Mouse (Mus musculus): ENCODE results near the gene Rapgef4.

Rapgef4 gene

DNA sequence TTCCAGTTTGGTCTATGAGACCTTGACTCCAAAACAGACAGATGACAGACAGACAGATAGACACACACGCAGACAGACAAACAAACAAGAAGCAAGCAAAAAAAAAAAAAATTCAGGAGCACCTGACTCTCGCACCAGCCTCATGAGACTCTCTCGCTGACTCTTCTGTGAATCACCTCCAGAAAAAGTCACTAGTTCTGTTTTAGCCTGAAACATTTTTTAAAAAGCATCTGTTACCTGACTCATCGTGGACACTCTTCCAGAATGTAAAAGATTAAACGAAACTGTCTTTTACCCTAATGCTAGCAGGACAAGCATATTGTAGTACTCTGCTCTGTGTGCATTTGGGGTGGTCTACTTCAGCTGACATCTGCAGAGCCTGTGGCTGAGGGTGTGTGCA lies 44.6 kb downstream of the Rapgef4 start:
- in situ Hi-C loops (cut with MboI; ENCODE audit: unreplicated experiment in 2 of 2), result loop anchor here in 1 of 2 experiments (10.0 to 25.0 kb wide), 2 partner anchors 421 to 487 kb away; no protein-coding TSS in a partner anchor

DNA sequence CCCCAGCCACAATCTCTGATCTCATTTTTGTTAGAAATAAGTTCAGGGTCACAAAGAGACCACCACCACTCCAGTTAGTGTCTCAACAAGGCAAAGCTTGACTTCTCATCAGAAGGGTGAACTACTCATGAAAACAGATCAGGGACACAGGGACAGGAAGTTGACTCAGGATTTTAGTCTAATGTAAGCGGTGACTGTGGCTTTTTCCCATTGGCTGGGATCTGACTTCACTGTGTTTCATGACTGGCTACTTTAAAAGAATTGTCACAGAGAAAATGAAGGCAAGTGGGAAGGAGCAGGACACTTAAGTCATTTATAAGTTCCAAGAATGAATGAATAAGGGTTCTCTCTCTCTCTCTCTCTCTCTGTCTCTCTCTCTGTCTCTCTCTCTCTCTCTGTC lies 45.5 kb downstream of the Rapgef4 start:
- in situ Hi-C loops (cut with MboI; ENCODE audit: unreplicated experiment in 2 of 2), result loop anchor here in 1 of 2 experiments (10.0 to 25.0 kb wide), 2 partner anchors 422 to 486 kb away; no protein-coding TSS in a partner anchor

GRCm38 (mm10) chr2:72029081-72029480 lies 48.0 kb downstream of the Rapgef4 start:
- in situ Hi-C loops (cut with MboI; ENCODE audit: unreplicated experiment in 2 of 2), result loop anchor here in 1 of 2 experiments (10.0 to 25.0 kb wide), 2 partner anchors 424 to 483 kb away; no protein-coding TSS in a partner anchor

GRCm38 (mm10) chr2:72029586-72030144 lies 48.6 kb downstream of the Rapgef4 start:
- in situ Hi-C loops (cut with MboI; ENCODE audit: unreplicated experiment in 2 of 2), result loop anchor here in 1 of 2 experiments (10.0 to 25.0 kb wide), 3 partner anchors 425 to 1395 kb away; no protein-coding TSS in a partner anchor

DNA sequence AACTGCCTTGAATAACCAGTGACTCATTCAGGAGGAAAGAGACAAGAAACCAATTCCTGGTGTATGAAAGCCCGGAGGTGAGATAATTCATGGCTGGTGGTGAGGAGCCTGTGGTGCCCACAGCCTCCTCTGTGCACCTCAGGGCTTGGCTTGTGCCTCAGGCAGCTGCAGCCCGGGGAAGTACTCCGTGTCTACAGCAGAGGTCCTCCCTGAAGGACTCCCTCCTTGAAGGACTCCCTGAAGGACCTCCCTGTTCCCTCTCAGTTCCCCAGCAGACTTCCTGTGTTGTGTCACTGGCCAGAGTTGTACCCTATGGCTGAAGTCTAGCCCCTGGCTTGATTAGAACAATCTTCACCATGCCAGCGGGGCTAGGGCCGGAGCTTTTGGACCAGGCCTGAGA lies 50.7 kb downstream of the Rapgef4 start:
- in situ Hi-C loops (cut with MboI; ENCODE audit: unreplicated experiment in 2 of 2), result loop anchor here in 1 of 2 experiments (10.0 to 25.0 kb wide), 2 partner anchors 481 to 1393 kb away; no protein-coding TSS in a partner anchor

GRCm38 (mm10) chr2:72035616-72036015 lies 54.6 kb downstream of the Rapgef4 start:
- in situ Hi-C loops (cut with MboI; ENCODE audit: unreplicated experiment in 2 of 2), result loop anchor here in 1 of 2 experiments (10.0 to 25.0 kb wide), 2 partner anchors 477 to 1389 kb away; no protein-coding TSS in a partner anchor

- in situ Hi-C loops (cut with MboI; ENCODE audit: unreplicated experiment in 2 of 2), result loop anchor here in 1 of 2 experiments (10.0 to 25.0 kb wide), 2 partner anchors 475 to 1387 kb away; no protein-coding TSS in a partner anchor
Observed at GRCm38 (mm10) chr2:72037357-72037756, 56.3 kb downstream of the Rapgef4 start.

- in situ Hi-C loops (cut with MboI; ENCODE audit: unreplicated experiment in 2 of 2), result loop anchor here in 1 of 2 experiments (10.0 to 25.0 kb wide), 2 partner anchors 474 to 1387 kb away; no protein-coding TSS in a partner anchor
Observed at GRCm38 (mm10) chr2:72038235-72038634, 57.2 kb downstream of the Rapgef4 start.

DNA sequence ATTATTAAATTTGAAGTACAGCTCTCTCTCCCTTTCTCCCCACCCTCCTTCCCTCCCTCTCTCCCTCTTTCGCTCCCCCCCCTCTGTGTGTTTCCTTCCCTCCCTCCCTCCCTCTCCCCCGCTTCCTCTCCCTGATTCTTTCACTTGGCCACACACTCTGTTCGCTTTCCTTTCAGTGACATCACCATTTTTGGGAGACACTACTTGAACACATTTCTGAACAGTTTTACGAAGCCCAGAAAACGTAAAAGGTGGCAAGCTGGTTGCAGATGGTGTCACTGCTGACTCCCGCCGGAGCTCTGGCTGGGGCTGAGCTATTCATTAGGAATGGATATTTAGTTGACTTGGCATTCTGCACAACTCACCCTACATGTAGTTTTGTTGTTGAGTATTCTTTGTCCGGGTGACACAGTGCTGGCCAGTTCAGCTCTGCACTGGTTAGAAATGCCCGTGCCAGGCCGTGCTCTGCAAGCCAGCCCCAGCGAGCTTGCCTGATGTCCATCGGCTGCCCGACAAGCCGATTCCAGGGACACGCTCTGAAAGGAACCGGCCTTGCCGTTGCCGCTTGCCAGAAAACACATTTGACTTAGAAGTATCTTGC lies 57.7 kb downstream of the Rapgef4 start:
- in situ Hi-C loops (cut with MboI; ENCODE audit: unreplicated experiment in 2 of 2), result loop anchor here in 1 of 2 experiments (10.0 to 25.0 kb wide), 2 partner anchors 474 to 1386 kb away; no protein-coding TSS in a partner anchor

DNA sequence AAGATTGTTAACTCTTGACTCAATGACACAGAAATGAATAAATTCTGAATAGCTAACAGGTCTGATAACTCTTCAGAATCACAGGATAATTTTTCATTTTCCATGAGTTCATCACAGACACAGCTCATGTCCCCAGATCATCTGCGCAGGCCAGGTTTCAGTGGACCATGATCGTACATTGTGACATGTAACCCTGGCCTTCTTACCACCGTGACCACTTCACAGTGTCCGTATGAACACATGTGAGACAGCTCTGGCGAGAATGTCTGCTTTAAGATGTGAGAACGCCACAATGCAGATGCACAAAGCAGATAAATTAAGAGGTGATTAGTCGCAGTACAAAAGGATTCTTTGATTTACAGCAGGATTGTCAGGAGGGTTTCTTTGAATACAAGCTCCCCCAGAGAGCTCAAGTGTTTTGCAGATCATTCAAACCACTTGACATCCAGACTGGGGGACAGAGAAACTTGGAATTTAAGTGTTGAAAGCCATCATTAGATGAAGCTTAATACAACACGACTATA lies 58.5 kb downstream of the Rapgef4 start:
- in situ Hi-C loops (cut with MboI; ENCODE audit: unreplicated experiment in 2 of 2), result loop anchor here (5.0 to 25.0 kb wide), 6 partner anchors 113 to 1385 kb away; no protein-coding TSS in a partner anchor

- in situ Hi-C loops (cut with MboI; ENCODE audit: unreplicated experiment in 2 of 2), result loop anchor here (5.0 to 25.0 kb wide), 5 partner anchors 111 to 471 kb away; no protein-coding TSS in a partner anchor
Observed at GRCm38 (mm10) chr2:72041087-72041486, 60.0 kb downstream of the Rapgef4 start.

DNA sequence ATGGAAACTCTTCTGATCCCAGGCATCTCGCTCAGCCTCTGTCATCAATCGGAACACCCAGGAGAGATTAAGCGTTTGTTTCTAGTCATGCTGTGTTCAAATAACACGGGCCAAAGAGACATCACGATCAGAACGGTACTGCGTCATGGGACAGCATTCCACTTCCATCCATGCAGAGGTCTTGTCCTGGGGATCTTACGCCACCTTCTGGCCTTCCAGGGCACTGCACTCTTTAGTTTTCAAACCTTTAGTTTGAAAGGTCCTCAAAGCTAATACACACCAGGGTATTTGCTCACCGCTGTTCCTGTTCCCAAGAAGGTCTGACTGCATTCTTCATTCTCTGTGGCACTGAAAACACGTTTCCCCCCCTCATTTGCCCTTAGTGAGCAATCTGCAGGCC lies 61.1 kb downstream of the Rapgef4 start:
- in situ Hi-C loops (cut with MboI; ENCODE audit: unreplicated experiment in 2 of 2), result loop anchor here (5.0 to 25.0 kb wide), 5 partner anchors 110 to 470 kb away; no protein-coding TSS in a partner anchor

DNA sequence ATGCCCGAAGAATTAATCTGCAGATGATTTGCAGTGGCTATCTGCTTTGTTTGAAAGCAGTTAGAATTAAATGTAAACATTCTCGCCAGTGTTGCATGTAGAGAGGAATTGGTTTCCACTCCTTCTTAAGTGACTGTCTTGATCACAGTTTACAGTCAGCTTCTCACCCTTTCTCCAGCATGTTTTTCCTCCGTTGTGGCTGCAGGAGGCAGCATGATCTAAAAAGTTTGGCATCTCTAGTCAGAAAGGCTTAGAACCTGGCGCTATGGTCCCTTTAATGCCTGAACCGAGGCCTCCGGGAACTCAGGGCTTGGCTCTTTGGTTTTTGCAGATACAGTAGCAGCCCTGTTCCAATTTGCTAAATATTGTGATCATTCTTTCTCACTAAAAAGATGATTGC lies 63.2 kb downstream of the Rapgef4 start:
- in situ Hi-C loops (cut with MboI; ENCODE audit: unreplicated experiment in 2 of 2), result loop anchor here (5.0 to 25.0 kb wide), 5 partner anchors 108 to 468 kb away; no protein-coding TSS in a partner anchor

DNA sequence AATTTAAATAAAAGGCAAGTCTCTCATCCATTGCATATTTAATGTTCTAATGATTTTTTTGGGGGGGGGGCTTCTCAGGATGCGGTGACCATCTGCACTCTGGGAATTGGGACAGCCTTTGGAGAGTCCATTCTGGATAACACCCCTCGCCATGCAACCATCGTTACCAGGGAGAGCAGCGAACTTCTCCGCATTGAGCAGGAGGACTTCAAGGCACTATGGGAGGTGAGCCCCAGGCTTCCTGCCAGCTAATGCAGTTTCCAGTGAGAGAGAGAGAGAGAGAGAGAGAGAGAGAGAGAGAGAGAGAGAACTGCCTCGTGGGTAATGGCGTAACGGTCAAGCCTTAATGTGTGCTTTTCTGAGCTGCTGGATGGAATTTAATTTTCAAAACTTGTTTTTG lies 64.0 kb downstream of the Rapgef4 start:
- in situ Hi-C loops (cut with MboI; ENCODE audit: unreplicated experiment in 2 of 2), result loop anchor here in 1 of 2 experiments (25.0 kb wide), 1 partner anchor 467 kb away; no protein-coding TSS in a partner anchor

- in situ Hi-C loops (cut with MboI; ENCODE audit: unreplicated experiment in 2 of 2), result loop anchor here in 1 of 2 experiments (25.0 kb wide), 1 partner anchor 467 kb away; no protein-coding TSS in a partner anchor
Observed at GRCm38 (mm10) chr2:72045659-72046058, 64.6 kb downstream of the Rapgef4 start.

DNA sequence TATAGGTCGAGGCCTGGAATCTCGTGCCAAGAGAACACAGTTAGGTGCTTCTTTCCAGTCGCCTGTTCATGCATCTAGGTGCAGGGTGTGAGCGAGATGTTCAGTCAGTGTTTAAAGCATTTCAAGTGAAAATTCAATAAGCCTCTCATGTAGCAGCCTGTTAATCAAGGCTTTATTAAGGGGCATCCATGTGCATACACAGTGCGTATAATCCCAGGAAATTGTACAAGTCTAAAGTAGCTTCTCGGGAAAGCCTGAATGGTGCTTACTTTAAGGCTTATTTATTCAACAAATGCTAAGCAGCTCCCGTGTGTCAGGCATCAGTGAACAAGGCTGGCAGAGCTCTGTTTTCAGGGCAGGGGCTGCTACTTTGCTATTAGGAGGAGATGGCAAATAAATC lies 69.4 kb downstream of the Rapgef4 start:
- in situ Hi-C loops (cut with MboI; ENCODE audit: unreplicated experiment in 2 of 2), result no loop called here

GRCm38 (mm10) chr2:72054280-72054679 lies 73.2 kb downstream of the Rapgef4 start:
- in situ Hi-C loops (cut with MboI; ENCODE audit: unreplicated experiment in 2 of 2), result no loop called here

GRCm38 (mm10) chr2:72054736-72055135 lies 73.7 kb downstream of the Rapgef4 start:
- in situ Hi-C loops (cut with MboI; ENCODE audit: unreplicated experiment in 2 of 2), result no loop called here

DNA sequence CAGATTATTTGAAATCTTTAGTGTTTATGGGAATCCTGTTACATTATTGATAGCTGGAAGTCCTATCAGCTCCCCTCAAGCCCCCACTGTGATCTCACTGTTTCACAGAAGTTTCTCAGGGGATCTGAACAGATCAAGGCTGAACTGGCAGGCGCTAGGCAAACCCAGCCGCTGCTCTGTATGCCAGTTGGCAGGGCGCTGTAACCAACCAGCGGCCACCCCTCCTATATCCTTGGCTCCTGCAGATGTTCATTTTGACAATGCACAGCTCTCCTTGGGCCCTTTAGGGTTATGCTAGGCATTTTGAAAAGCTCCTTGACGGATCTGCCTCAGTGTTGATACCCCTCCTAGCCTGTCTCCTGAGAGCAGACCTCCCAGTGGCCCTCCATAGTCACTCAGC lies 74.4 kb downstream of the Rapgef4 start:
- in situ Hi-C loops (cut with MboI; ENCODE audit: unreplicated experiment in 2 of 2), result no loop called here

- in situ Hi-C loops (cut with MboI; ENCODE audit: unreplicated experiment in 2 of 2), result no loop called here
Observed at GRCm38 (mm10) chr2:72056081-72056874, 75.2 kb downstream of the Rapgef4 start.

Measured in v-Abl transformed pro-B cells (cell line).